Mouse (Mus musculus) C2C12 (cell line): ENCODE data around the gene Usp49. TPM values are rescaled to one million over a fixed set of nuclear protein-coding genes. Genes with fewer than 3 reads are reported as not detected.

Experiments
- H3K27me3 ChIP-seq: one replicate; pipeline ENCODE4 v1.6.1; 2011; ENCODE audit not compliant: control insufficient read depth, insufficient read depth, insufficient read length
- H3K36me3 ChIP-seq: one replicate; pipeline ENCODE4 v1.6.1; 2011; ENCODE audit not compliant: control insufficient read depth, insufficient read depth
- H3K4me3 ChIP-seq: one replicate; pipeline ENCODE4 v1.5.1; 2011; ENCODE audit warnings: mild to moderate bottlenecking, control low read depth; ENCODE audit not compliant: poor library complexity, insufficient read depth, severe bottlenecking
- H3K79me2 ChIP-seq: one replicate; pipeline ENCODE4 v1.6.1; 2011; ENCODE audit not compliant: control insufficient read depth, insufficient read depth
- H3K79me3 ChIP-seq: one replicate; pipeline ENCODE4 v1.6.1; 2011; ENCODE audit warnings: low read depth, control low read depth
- H3ac ChIP-seq: one replicate; pipeline ENCODE3; 2011; ENCODE audit warnings: low read depth; ENCODE audit not compliant: control insufficient read depth, insufficient read length
- CEBPB ChIP-seq: IDR thresholded peaks from one replicate; pipeline ENCODE4 v1.6.1; 2011; ENCODE audit warnings: low read depth, mild to moderate bottlenecking, control low read depth, moderate library complexity
- CTCF ChIP-seq: IDR thresholded peaks from one replicate; pipeline ENCODE4 v1.5.1; 2011; ENCODE audit not compliant: control insufficient read depth, insufficient read depth, insufficient read length
- FOSL1 ChIP-seq: IDR thresholded peaks from one replicate; pipeline ENCODE4 v1.8.0; 2011; ENCODE audit warnings: mild to moderate bottlenecking, low read length; ENCODE audit not compliant: poor library complexity, insufficient read depth, severe bottlenecking
- MAX ChIP-seq: IDR thresholded peaks from one replicate; pipeline ENCODE4 v1.6.1; 2011; ENCODE audit warnings: mild to moderate bottlenecking, control low read depth
- MYOD1 ChIP-seq: IDR thresholded peaks from one replicate; pipeline ENCODE4 v1.6.1; 2011; ENCODE audit warnings: low read depth; ENCODE audit not compliant: control insufficient read depth, insufficient read length
- MYOG ChIP-seq: IDR thresholded peaks from one replicate; pipeline ENCODE4 v1.6.1; 2011; ENCODE audit not compliant: control insufficient read depth, insufficient read length; ENCODE audit errors: extremely low read depth
- USF1 ChIP-seq: IDR thresholded peaks from one replicate; pipeline ENCODE4 v1.6.1; 2011; ENCODE audit warnings: low read depth, mild to moderate bottlenecking, control low read depth, moderate library complexity
- polyA plus RNA-seq: library from polyadenylated mRNA; unstranded; fragments of >200 nt; fragmentation: generic; extraction: Trizol; gene quantifications from one replicate; pipeline ENCODE4 v1.2.1, GENCODE M21; 2012; ENCODE audit warnings: missing spikeins

The Usp49 gene
- polyA plus RNA-seq, 1 experiment = 3.2 TPM

GRCm38 (mm10) chr17:47701793-47702192 is 71.3 kb downstream of the Usp49 start:
- no peaks in the 10 kb centered on the region for H3K27me3 ChIP-seq
- no peak overlapping the region for H3K4me3 ChIP-seq
- TF ChIP-seq CEBPB = no peak
- no peak for TF ChIP-seq CTCF
- no peak for TF ChIP-seq MYOG
- no peak for TF ChIP-seq USF1
- no peak for TF ChIP-seq MYOD1
- TF ChIP-seq FOSL1 = no peak
- TF ChIP-seq MAX = no peak
- H3K36me3 ChIP-seq = no peaks in the 10 kb centered on the region
- H3ac ChIP-seq = no peak overlapping the region
- no peaks in the 10 kb centered on the region for H3K79me2 ChIP-seq
- H3K79me3 ChIP-seq = no peaks in the 10 kb centered on the region

GRCm38 (mm10) chr17:47702548-47703345 is 72.3 kb downstream of the Usp49 start:
- H3K36me3 ChIP-seq = no peaks in the 10 kb centered on the region
- no peak overlapping the region for H3K4me3 ChIP-seq
- no peaks in the 10 kb centered on the region for H3K79me3 ChIP-seq
- TF ChIP-seq USF1 = no peak
- TF ChIP-seq FOSL1 = no peak
- no peak for TF ChIP-seq MYOD1
- no peak for TF ChIP-seq MAX
- no peak for TF ChIP-seq MYOG
- no peak for TF ChIP-seq CEBPB
- no peak for TF ChIP-seq CTCF
- H3K79me2 ChIP-seq = no peaks in the 10 kb centered on the region
- H3ac ChIP-seq = no peak overlapping the region
- no peaks in the 10 kb centered on the region for H3K27me3 ChIP-seq

- peaks cover 6% of the 10 kb centered on the region for H3K27me3 ChIP-seq
- H3K4me3 ChIP-seq = no peak overlapping the region
- no peaks in the 10 kb centered on the region for H3K79me2 ChIP-seq
- H3K36me3 ChIP-seq = no peaks in the 10 kb centered on the region
- TF ChIP-seq MYOD1 (no peak), CEBPB (no peak), CTCF (no peak), MAX (no peak), MYOG (no peak), FOSL1 (no peak), USF1 (no peak)
- no peak overlapping the region for H3ac ChIP-seq
- no peaks in the 10 kb centered on the region for H3K79me3 ChIP-seq
These were observed 73.1 kb downstream of the Usp49 start for GRCm38 (mm10) chr17:47703556-47703955.

GRCm38 (mm10) chr17:47704692-47705091 is 74.2 kb downstream of the Usp49 start:
- Histone ChIP-seq H3ac (no peak overlapping the region), H3K79me3 (no peaks in the 10 kb centered on the region), H3K79me2 (no peaks in the 10 kb centered on the region), H3K27me3 (peaks cover 8% of the 10 kb centered on the region), H3K36me3 (no peaks in the 10 kb centered on the region), H3K4me3 (no peak overlapping the region)
- TF ChIP-seq CEBPB (no peak), MAX (no peak), CTCF (no peak), FOSL1 (no peak), USF1 (no peak), MYOG (no peak), MYOD1 (no peak)

GRCm38 (mm10) chr17:47706196-47706595 is 75.7 kb downstream of the Usp49 start:
- Histone ChIP-seq H3K4me3 (no peak overlapping the region), H3K27me3 (peaks cover 17% of the 10 kb centered on the region), H3K79me3 (no peaks in the 10 kb centered on the region), H3ac (no peak overlapping the region), H3K79me2 (no peaks in the 10 kb centered on the region), H3K36me3 (no peaks in the 10 kb centered on the region)
- TF ChIP-seq FOSL1 = no peak
- no peak for TF ChIP-seq CTCF
- TF ChIP-seq CEBPB = no peak
- no peak for TF ChIP-seq MAX
- TF ChIP-seq USF1 = no peak
- no peak for TF ChIP-seq MYOD1
- TF ChIP-seq MYOG = no peak

GRCm38 (mm10) chr17:47707961-47708360 is 77.5 kb downstream of the Usp49 start:
- Histone ChIP-seq H3K4me3 (no peak overlapping the region), H3K27me3 (peaks cover 24% of the 10 kb centered on the region), H3K36me3 (no peaks in the 10 kb centered on the region), H3K79me3 (no peaks in the 10 kb centered on the region), H3K79me2 (no peaks in the 10 kb centered on the region), H3ac (no peak overlapping the region)
- TF ChIP-seq FOSL1 = no peak
- no peak for TF ChIP-seq CTCF
- TF ChIP-seq CEBPB = no peak
- no peak for TF ChIP-seq USF1
